Mouse (Mus musculus) adipocyte (in vitro differentiated cells): ENCODE measurements around the gene Fam171a2.
"Not testable (repeated sequence)": the region's sequence is repeated elsewhere in the genome, so short reads cannot be mapped to it uniquely, and the experiment has no call there.

Source experiments
- DNase-seq: peaks from one replicate; pipeline ENCODE4 v3.0.0-alpha.2; 2016; ENCODE audit warnings: low spot score

Fam171a2 gene

DNA sequence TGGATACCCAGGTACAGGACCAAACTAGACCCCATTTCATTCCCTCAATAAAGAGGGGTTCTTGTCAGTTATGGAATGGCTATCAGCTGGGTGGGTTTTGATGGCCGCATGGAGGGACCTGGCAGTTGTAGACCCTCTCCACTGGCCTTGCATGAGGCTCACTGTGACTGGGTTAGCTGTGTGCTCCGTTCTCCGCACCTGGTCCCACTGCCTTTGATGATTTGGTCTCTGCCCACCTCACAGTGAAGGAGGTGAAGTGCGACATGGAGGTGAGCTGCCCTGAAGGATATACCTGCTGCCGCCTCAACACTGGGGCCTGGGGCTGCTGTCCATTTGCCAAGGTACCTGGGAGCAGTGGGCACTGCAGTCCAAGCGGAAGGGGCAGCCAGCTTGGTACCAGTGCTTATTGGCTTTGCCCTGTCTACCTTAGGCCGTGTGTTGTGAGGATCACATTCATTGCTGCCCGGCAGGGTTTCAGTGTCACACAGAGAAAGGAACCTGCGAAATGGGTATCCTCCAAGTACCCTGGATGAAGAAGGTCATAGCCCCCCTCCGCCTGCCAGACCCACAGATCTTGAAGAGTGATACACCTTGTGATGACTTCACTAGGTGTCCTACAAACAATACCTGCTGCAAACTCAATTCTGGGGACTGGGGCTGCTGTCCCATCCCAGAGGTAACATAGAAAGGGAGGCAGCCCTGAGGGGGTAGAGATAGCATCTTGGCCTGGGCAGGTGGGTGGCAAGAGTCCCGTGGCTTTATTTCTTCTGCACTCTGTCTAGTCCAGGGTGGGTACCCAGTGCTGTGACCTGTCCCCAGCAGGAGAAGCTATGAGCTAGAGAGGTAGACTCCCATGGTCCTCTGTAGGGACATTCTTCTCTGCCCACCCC lies 12.4 kb downstream of the Fam171a2 start:
- no peak for DNase-seq

DNA sequence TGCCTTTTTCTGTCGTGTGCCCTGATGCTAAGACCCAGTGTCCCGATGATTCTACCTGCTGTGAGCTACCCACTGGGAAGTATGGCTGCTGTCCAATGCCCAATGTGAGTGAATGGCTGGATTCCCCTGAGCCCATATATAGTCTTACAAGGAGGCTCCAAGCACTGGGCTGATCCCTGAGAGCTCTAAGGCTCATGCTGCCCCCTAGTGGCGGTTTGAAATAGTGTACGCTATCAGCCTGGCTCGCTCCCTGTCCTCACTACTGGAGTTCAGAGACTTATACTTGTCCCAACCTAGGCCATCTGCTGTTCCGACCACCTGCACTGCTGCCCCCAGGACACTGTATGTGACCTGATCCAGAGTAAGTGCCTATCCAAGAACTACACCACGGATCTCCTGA lies 13.1 kb downstream of the Fam171a2 start:
- DNase-seq, result peak; percentile 94

DNA sequence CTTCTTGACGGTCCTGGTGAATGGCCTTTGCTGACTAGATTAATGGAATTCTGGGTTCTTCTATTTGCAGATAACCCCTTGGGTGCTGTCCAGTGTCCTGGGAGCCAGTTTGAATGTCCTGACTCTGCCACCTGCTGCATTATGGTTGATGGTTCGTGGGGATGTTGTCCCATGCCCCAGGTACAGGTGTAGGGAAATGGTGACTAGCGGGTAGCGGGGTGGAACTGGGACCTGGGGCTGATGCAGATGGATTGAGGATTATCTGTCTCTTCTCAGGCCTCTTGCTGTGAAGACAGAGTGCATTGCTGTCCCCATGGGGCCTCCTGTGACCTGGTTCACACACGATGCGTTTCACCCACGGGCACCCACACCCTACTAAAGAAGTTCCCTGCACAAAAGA lies 13.6 kb downstream of the Fam171a2 start:
- no peak for DNase-seq

DNA sequence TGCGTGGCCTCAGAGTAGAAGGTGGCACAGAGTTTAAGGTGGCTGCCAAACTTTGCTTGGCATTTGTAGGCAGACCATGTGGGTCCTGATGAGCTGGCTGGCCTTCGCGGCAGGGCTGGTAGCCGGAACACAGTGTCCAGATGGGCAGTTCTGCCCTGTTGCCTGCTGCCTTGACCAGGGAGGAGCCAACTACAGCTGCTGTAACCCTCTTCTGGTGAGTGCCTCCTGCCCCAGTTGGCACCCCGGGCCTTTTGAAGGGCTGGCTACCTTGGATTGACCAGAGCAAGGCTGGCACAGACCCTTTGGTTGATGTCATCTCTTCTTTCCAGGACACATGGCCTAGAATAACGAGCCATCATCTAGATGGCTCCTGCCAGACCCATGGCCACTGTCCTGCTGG lies 14.6 kb downstream of the Fam171a2 start:
- DNase-seq, result peak; percentile 93

DNA sequence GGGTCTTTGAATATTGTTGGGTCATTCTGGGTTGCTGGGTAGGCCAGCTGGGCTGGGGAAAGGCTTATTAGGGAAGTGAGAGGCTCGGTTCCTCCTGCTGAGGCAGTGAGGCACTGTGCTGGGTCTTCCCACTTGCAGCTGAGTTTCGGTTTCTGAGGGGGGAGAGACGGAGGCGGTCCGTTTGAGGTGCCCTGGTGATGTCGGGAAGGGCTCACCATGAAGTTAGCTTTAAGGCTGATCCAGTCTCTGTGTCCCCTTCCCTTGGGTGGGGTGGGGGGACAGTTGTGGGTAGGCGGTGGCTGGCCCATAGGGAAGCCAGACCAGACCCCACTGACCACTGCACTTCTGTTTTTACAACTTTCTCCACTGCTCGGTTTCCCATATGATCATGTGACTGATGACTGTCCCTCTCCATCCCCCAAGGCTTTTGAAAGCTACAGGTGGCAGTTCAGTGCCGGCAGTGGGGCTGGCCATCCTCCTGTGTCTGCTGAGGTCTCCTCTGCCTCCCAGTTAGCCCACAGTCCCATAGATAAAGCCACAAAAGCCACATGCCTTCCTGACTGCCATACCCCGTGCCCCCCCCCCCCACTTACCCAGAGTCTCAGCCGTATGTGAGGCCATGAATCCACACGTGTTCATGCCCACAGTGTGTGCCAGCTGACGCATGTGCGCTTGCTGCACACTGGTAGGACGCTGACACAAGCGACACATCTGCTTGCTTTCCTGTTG lies 15.2 kb downstream of the Fam171a2 start:
- DNase-seq, result no peak

DNA sequence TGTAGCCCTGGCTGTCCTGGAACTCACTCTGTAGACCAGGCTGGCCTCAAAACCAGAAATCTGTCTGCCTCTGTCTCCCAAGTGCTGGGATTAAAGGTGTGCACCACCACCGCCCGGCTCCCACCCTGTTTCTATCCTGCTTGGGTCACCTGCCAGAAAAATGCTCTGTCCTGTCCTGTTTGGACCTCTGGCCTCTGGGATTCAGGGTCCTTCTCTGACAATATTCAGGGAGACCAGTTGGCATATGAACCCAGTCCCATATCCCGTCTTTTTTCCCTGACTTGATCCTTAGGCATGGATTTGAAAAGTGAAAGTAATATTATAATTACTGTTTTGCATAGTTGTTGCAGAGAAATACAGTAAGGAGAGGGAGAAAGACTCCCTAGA lies 15.8 kb downstream of the Fam171a2 start:
- no peak for DNase-seq

DNA sequence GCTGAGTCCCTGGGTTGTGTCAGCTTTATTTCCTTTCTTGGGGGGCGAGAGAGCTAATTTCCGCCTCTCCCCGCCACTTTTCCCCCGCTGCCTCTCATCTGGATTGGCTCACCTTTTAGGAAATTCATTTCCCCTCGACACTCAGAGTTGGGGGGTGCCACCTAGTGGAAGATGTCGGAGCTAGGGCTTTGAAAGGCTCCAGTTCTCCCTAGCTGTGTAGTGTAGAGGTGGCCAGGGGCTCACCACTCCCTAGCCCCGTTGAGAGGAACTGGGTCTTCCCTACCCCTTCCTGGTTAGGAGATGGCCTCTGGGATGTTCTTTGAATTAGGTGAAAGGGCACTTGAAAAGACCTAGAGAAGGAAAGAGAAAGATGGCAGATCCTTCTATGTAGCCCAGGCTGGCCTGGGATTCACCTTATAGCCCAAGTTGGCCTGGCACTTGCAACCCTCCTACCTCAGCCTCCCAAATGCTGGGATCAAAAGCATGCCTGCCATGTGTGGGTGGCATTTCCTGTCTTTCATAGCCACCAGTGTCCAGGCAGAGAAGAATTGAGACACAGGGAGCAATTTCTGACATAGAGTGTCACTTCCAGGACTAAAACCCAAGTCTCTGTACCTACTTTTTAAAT lies 16.4 kb downstream of the Fam171a2 start:
- DNase-seq, result peak; percentile 85

DNA sequence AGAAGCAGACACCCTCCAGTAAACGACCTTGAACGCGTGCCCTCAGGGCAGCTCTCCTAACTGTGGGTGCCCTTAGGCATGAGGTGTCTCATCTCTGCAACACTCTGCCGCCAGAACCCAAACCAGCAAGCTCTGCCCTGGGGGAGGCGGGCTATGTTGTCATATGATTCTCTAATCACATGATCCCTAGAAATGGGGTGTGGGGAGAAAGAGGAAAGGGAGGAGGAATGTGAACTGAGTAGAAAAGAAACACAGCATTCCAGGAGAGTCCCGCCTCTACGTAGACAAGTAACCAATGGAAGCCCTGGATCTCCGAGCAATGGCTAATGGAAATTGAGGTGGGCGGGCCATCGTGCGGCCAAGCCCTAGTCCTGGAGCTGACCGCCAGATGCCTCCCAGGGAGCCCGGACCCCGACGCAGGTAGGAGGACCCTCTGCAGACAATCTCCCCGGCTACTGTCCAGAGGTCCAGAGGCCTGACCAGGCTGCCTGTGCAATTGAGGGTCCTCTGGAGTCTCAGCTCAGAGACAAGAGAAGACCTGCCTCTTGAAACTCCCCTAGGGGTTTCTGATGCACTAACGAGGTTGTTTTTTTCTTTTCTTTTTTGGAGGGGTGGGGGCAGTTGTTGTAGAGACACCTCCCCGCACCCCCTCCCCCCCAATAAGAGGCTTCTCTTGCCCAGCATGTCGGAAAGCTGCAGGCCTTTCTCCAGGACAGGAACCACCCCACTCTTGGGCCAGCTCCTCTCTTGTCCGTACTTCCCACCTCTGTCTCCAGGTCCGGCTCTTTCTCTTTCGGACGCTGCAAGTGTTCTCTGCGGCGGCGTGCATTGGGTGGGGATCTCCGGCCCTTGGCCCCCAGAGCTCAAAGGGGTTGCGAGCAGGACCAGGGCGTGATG lies 17.1 kb downstream of the Fam171a2 start, which contains the start of gene Grn:
Gene Grn (plus strand): TSS at position 195 of the 897 bp plus-strand sequence.
- DNase-seq, result peak; percentile 97

DNA sequence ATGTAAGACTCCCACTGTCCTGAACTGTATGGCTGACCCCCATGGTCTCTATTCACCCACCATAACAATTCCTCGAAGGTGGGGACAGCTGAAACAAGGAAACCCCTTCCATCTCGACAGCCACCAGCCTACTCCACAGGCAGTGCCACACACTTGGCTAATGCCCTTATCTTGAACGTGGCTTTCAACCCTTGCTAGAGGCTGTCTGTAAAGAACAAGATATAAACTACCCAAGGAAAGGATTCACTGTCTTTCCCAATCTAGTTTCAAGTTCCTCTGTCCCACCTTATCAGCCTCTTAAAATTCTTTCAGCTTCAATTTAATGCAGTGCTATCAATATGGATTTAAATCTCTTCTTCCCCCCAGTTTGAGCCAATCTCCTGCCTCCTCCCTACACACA lies 17.9 kb downstream of the Fam171a2 start:
- DNase-seq, result no peak

DNA sequence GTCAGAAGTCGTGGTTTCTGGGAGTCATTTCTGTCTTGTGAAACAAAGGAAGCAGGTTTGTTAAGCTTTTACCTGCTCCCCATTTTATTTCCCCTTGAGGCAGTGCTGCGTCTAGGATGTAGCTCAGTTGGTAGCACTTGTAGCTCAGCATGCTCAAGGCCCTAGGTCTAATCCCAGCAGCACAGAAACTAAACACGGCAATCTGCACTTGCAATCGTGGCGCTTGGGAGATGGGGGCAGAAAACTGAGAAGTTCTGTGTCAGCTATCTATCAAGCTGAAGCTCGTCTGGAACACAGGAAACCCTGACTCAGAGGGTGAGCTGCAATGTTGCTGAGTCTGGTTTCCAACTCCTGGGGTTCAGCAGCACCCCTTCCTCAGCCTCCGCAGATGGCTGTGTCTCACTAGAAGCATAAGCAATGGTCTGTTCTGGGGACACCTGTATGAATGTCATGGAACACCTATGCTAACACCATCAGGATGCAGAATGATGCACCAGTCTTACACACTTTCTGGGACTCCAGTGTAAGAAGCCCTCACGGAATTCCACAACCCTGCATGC lies 18.4 kb downstream of the Fam171a2 start:
- DNase-seq, result no peak

DNA sequence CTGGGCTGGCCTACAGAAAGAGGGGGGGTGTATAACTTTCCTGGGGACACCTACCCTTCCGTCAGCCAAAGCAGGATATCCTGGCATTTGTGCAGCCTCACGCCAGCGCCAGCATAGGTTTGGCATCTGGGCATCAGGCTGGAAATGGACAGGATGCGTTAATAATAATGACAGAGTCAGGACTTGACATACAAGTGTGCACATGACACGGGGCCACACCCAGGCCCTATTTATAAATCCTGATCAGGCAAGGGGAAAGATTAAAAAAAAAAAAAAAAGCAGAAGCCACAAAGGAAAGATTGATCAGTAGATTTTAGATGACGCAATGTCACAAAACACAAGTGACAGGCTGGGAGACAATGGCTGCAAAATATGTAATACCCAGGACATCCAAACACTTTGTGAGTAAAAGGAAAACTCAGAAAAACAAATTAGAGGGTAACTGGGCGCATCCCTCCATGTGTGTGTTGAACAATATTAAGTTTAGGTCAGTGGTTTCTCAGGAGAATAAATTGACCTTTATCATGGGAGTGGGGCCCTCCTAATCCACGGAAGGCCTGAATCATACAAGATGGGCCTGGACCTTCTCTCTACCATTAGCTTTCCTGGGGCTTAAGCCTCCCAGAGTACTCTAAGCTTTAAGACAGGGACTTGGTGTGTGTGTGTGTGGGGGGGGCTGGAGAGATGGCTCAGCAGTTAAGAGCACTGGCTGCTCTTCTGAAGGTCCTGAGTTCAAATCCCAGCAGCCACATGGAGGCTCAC lies 21.7 kb downstream of the Fam171a2 start:
- no peak for DNase-seq

DNA sequence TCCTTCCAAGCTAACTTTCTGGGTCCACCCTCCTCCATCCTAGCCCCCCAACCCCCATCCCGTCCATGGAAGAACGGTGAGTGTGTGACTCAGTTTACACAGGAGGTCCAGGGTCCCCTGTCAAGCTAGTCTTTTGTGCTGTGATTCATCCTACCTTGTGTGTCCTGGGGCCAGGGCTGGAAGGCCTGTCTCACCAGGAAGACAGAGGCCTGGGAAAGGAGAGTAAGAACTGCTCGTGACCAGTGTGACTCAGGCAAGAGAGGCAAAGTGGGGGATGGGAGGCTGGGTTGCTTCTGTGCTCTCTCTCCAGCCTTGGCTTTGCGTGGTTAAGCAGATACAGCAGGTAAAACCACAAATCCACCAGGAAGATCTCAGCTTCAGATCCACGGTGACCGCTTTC lies 22.8 kb downstream of the Fam171a2 start:
- peak; percentile 66 for DNase-seq

DNA sequence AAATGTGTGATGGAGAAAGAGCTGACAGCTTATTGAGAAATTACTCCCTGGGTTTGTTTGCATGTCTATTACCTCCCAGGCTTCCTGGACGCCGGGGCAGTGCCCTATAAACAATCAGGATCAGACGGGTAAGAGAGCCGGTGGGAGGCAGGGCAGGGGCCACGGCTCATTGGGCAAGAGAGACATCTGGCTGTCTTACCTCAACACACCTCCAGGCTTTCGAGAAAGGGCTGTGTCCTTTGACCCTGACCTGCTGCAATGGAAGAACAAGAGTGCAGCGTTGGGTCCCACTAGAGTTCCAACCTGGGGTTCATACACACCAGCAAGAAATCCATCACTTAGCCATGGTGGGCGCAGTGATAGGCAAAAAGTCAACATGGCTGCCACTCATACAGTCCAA lies 25.9 kb downstream of the Fam171a2 start:
- no peak for DNase-seq

DNA sequence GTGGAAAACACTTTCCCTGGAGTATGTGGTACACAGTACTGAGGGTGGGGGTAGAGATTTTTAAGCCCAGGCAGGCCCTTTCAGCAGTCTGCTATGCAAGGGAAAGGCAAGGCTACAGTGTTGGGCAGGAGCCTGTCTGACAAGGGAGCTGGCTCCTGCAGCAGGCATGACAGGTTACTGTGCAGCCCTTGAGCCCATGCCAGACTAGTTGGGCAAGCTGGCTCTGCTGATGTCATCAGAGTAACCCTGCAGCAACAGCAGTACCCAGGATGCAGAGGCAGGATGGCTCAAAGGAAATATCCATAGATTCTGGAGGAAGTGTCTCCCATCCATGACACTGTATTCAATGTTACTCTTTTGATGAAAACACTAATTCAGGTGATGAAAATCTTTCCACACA lies 28.6 kb downstream of the Fam171a2 start:
- DNase-seq, result peak; percentile 62

DNA sequence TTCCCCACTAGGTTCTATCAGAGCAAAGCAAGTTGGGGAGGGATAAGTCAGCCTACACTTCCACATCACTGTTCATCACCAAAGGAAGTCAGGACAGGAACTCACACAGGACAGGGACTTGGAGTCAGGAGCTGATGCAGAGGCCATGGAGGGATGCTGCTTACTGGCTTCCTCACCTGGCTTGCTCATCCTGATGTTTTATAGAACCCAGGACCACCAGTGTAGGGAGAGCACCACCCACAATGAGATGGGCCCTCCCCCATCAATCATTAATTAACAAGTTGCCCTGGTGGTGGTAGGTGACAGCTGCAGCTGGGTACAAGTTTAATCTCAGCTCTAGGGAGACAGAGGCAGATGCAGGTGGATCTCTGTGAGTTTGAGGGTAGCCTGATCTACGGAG lies 30.3 kb downstream of the Fam171a2 start:
- DNase-seq, result no peak

DNA sequence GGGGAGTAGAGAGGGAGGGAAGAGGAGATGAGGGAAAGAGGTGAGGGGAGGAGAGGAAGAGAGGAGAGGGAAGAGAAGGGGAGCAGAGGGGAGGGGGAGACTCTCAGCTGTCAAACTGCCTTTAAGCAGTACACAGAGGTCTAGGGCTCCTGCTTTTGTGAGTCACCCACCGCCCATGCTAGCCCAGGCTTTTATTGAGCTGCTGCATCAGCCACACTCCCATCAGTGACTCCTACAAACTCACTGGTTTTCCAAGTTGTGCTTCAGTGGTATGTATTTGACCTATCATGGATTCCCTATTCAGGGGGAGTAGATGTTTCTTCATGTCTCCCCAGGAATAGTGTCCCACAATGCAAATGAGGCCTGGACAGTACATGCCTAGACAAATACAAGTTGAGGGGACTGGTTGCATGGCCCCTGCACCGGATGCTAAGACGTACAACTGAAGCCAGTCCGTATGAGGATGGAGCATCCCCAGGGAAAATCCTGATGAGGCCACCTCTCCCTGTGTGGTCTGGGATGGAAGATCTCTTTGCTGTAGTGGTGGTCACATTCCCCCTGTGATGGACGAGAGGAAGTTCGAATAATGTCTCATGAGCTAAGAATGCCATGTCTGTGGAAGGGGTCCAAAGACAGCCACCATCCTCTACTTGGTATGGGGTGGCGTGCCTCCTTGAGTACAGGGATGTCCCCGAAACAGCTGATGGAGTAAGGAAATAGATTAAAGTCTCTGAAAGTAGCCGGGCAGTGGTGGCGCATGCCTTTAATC lies 32.3 kb downstream of the Fam171a2 start:
- DNase-seq, result no peak

DNA sequence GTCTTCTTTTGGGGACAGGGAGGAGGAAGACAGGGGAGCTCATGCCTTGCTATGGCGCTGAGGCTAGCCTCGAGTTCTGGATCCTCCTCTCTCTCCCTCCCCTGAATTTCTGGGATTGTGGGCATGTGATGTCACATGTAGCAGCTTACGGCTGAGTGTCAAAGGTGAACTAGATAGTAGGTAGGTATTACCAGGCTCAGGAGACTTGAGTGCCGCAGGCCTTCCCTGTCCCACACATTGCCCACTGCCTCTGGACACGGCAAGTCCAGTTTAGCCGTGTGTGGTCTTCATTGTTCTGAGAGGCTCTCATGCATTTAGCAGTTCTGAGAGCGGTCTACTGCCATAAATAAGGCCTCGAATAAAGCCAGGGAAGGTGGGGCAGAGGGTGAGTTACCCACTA lies 34.4 kb downstream of the Fam171a2 start:
- DNase-seq, result no peak

DNA sequence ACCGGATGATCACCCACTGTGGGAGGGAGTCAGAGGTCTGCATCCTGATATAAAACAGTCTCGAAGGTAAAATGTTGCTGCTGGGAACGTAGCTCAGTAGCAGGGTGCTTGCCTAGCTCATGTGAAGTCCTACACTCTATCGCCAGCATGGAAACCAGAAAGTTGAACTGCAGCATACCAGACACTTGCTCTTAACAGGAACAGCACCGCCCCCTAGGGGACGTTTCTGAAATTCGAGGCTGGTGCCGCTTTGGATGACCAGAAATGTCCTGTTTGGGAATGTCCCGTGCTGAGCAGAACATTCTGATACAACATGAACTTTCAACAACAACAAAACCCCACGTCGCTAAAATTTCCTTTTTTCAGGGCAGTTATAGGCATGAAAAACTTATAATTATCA lies 35.8 kb downstream of the Fam171a2 start:
- DNase-seq, result peak; percentile 98

DNA sequence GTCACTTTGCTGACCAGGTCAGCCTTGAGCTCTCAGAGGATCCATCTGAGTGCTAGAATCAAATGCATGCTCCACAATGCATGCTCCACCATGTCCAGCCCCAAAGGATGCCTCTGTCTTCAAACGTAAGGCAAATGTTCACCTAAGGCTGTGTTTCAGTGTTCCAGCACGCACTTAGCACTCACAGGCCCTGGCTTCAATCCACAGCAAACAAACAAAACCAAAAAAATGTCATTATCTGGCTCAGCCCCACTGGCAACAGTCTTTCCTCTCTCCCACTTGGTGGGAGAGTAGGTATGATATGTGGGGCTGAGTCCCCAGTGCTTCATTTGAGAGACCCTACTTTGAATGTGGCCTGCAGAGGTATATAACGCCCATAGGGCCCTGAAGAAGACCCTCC lies 36.4 kb downstream of the Fam171a2 start:
- DNase-seq, result peak; percentile 62

DNA sequence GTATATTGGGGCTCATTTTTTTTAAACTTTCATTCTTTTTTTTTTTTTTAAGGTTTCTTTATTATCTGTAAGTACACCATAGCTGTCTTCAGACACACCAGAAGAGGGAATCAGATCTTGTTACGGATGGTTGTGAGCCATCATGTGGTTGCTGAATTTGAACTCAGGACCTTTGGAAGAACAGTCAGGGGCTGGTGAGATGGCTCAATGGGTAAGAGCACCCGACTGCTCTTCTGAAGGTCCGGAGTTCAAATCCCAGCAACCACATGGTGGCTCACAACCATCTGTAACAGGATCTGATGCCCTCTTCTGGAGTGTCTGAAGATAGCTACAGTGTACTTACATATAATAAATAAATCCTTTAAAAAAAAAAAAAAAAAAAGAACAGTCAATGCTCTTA lies 37.1 kb downstream of the Fam171a2 start:
- DNase-seq, result not testable (repeated sequence)
